Mouse (Mus musculus) gastrocnemius, postnatal 4 days (tissue): ENCODE results near the gene Gk. TPM values are rescaled to one million over a fixed set of nuclear protein-coding genes. Genes with fewer than 3 reads are reported as not detected.

Experiments
- DNase-seq, 2 experiments: peaks; one replicate each; pipeline ENCODE4 v3.0.0; 2021 to 2022; ENCODE audit warnings: low spot score in 2 of 2, mixed read lengths in 2 of 2
- long read RNA-seq, 2 experiments: library from polyadenylated mRNA; stranded (forward); transcript quantifications; one replicate each; pipeline ENCODE4 v2.0.0; 2021
- total RNA-seq, 2 experiments: library from RNA; stranded (reverse); gene quantifications; 2 replicates each; pipeline ENCODE4 v1.2.3; 2021

The Gk gene
- total RNA-seq = 1 to 10 TPM; 8.0 TPM
- long read RNA-seq, experiment 1, full-length matches to known transcripts = 5 of 8 reads
- long read RNA-seq, experiment 1, partial matches to known transcripts = 2 of 8 reads
- long read RNA-seq, experiment 1, other reads (novel, unspliced or antisense) = 1 of 8 reads
- long read RNA-seq, experiment 2, full-length matches to known transcripts = 6 of 8 reads
- long read RNA-seq, experiment 2, partial matches to known transcripts = 0 of 8 reads
- long read RNA-seq, experiment 2, other reads (novel, unspliced or antisense) = 2 of 8 reads

DNA sequence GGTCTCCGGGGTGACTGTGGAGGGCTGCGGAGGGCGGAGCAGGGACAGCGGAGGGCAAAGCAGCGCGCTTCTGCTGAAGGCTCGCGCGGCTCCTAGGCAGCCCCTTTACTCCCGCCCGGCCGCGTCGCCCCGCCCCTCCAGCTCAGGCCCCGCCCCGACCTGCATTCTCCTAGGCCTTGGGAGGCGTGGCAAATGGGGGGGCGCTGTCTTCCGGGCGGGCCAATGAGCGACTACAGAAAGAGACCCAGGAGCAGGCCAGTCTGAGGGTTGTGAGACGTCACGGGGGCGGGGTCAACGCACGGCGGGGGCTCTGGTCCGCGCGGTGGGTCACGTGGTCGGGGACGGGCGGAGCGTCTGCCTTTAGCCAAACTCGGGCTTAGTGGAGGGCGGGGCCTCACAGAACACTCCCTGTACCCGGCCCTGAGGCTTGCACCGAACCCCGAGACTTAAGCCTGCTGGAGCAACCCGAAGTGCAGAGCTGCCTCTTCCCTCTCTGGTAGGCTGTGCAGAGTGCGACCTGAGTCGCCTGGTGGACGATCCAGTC, at the start of gene Gk:
Gene Gk (minus strand): TSS at position 276 of the 544 bp plus-strand sequence.
- peak; percentile 92 to 95 for DNase-seq

DNA sequence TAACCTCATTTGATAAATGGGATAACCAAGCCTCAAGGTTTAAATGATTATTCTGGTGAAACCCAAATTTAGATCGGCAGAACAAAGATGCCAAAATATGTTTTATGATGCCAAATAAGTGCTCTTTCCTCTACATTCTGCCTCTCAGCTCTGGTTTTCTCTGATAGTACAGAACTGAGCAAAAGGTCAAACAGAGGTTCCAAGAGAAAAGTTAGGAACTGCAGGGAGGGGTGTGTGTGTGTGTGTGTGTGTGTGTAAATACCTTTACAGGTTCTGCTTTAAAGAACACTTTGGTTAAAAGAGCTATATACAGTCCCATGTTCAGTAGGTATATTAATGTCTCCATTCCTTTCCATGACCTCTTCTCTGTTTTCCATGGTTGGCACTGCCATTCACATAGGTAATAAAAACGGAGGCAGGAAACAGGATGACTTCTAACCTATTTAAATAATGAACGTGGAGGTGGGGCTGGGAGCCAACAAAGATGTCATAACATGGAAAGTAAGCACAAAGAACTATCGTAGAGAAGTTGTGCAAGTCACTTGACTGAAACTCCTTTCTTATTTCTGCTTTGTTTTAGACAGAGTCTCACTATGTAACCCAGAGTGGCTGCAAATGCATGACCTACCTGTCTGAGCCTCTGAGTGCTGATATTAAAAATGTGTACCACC, 28.2 kb upstream of the Gk start:
- no peak for DNase-seq

DNA sequence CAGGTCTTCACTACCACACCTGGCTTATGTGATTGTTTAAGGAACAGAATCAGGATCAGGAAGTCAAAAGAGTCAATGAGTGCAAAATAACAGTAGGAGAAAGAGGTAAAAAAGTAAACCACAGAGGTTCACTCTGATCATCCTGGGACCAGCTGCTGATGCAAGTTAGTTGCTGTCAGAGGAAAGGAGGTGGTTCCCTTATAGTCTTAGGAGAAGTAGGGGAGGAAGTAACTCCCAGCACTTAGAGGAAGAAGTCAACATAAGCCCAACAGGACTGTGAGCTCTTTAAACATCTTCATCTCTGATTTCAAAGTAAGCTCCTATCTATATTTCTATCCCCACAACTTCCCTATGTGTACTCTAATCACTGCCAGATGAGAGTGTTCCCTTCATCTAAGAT, 26.4 kb upstream of the Gk start:
- no peak for DNase-seq

DNA sequence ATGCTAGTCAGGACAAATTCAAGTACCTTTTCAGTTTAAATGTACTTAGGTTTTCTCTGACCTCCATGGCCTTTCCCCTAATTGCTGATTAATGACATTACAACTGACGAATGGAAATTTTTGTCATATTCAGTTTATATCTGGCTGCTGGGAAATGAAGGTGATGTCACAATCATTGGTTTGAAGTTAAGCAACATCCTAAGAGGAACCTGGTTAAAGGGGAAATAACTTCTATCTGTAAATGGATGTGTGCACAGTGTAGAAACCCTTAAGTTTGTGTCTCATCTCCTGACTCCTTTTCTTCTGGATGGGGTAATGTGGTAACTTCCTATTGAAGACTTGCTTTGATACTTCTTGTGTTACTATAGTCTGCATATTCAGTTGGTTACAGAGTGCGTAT, 20.8 kb upstream of the Gk start:
- no peak for DNase-seq

DNA sequence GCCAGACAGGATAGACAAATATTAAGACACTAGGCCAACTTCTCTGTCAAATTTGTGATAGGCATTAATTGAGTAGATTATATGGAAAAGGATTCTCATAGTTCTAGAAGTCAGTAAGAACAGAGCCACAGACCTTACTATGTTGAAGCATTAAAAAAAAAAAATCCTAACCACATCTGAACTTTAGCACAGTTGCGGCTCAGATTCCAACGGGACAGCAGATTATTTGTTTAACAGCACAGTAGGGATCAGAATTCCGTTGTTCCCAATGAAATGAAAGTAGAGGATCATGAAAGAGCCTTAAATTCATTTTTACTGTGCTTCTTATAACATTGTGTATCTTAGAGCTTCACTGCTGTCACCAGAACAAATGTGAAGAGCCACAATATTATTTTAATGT, 1.7 kb upstream of the Gk start:
- DNase-seq = no peak

DNA sequence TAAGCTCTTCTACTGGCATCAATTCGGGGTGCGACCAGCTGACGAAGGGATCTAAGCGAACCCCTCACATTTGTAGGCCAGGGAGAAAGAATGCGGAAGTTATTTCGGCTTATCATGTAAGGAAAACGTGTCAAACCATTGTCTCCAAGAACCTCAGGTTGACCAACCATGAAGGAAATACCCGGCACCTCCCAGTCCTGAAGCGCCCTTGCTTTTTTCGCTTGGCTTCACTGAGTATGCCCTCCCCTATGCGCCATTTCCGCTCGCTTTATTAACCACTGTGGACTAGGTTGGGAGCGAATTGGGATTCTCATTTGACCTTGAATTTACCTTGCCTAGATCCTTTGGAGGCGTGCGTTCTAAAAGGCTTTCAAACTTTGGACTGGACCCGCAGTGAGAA, 522 bp upstream of the Gk start:
- DNase-seq = peak in 1 of 2 experiments; percentile 11

DNA sequence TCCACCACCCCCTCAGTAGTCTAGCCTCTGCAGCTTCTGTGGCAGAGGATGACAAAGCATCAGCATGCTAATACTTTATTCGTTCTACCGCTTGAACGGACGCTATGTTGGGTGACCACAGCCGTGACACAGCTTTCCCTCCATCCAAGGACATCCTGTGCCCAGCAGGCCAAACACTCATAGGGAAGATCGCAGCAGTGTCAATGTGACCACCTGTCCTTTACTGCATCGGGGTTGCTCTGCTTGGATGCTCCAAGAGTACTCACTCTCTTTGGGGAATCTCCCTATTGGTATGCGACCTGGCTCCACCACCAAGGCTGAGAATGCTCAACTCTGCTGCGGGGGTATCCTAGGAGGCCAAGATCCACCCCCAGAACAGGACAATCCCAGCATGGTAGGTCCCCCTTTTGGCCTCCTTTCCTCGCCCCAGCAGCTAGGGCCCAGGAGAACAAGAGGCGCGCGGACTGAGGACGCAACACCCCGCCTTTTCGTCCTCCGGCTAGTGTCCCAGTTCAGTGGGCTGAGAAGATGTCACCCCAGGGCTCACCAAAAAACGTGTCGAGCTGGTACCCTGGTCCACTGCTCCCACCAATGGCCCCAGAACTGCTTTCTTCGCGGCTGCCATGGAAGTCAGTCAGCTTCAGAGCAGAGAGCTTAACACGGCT, 608 bp downstream of the Gk start:
- peak in 1 of 2 experiments; percentile 17 for DNase-seq

DNA sequence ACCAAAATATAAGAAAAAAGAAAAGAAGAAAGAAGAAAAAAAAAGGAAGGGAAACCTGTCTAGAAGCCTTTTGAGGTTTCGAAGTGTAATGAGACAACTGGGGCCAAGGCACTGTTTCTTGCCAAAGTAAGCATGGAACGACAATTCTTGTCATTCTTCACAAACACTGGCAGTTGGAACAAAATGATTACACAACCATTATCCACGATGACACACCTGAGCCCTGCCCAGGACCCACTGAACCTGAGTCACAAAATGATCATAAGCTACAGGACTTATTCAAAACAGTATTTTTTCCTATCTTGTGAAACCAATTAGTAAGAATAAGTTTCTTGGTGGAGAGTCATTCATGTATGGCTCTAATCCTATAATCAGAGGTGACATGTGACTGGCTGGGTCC, 5.3 kb downstream of the Gk start:
- DNase-seq = no peak

DNA sequence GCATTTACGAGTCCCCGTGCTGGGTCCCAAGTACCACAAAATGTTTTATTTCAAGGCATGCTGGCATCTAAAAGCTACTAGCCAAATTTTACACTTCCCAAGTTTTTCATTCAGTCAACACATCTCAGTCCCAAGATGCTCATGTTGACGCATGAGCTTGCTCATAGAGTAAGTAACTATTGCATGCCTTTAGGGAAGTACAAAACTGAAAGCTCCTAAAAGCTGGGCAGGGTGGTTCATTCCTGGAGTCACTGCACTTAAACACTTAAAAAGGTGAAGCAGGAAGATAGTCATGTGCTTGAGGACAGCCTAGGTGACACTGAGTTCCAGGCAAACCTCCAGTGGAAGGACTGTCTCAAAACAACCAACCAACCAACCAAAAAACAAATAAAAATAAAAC, 5.9 kb downstream of the Gk start:
- DNase-seq = no peak

DNA sequence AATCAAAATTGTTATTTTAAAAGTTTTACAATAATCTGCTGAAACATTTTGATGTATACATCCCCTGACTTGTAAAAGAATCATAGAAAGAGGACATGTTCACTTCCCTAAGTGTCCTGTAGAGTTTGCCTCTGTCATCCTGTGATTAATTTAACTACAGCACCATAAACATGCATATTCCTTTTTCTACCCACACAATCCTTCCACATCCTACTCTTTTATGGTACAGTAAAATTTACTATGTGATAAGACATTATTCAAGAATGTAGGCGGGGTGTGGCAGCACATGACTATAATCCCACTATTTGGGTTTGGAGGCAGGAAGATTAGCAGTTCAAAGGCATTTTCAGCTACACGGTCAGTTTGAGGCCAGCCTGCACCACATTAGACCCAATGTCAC, 8.0 kb downstream of the Gk start:
- DNase-seq = no peak

DNA sequence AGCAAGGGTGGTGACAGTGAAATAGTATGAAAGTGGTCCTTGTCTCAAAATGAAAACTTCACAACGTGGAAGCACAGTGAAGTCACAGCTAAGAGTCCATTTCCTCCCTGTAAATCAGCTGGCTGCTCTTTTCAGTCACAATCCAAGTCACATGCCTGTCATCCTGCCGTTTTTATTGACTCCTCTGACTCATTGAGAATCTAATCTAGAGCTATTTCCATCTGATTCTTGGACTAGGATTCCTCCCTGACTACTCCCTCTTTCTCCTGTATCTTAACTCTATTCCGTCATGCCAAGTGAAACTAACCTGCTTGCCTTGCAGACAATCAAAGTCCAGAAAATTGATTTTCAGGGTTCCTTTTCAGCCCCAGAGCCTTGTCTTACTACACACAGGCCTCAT, 20.6 kb downstream of the Gk start:
- no peak for DNase-seq

DNA sequence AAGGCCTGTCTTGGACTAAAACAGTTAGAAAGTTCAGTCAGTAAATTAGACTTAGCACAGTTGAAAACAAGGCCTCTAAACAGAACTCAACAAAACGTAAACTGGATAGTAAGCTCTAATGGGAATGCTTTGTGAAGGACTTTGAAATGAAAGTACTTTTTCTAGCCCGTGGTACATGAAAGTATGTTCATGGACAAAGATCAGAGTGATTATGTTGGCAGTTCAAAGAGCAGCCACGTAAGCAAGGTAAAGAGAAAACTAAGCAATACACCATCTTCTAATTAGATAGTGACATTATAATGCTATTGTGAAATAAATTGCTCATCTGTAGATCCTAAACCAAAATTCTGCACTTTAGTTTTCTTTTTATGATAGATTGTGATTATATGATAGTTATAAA, 32.8 kb downstream of the Gk start:
- DNase-seq = no peak

DNA sequence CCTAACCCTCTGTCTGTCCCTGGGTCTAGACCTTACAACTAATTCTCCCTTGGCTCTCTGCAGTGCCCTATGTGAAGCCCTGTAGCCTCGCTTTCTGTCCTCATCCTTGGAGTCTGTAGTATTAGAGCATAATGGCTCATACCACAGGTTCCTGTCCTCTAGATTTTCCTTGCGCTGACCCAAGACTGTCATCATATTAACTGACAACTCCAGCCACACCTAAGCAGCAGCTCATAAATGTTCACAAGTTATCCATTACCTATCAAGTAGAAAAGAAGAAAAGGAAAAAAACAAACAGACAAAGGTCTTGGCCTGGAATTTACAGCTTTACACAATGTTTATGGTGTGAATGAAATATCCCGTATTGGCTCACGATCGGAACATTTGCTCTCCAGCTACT, 43.4 kb downstream of the Gk start:
- DNase-seq = no peak

DNA sequence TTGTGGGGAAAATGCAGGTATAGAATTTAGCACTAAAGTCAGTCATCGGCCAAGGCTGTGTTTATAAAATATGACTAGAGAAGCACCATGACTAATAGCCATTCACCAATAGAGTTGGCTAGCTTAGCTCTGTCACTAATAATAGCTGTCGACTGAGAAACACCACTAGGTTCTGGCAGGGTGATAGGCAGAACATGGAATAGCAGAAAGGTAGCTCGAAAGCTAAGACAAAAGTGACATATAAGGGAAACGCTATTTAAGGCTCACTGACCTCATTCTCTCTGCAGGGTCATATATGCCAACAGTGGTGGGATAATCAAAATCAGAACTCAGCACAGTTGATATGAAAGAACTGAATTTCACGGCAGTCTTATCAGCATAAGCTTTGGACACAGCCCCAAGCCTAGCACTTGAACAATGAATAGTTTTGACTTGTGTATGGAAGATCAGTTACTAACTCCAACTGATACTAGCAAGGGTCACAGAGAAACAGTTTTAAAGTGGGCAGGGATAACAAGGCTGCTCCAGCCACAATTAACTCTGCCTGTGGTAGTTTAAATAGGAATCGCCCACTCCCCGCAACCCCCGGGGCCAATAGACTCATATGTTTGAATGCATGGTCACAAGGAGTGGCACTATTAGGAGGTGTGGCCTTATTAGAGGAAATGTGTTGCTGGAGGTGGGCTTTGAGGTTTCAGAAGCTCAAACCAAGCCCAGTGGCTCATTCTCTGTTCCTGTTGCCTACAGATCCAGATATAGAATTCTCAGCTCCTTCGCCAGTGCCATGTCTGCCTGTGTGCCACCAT, 45.3 kb downstream of the Gk start:
- DNase-seq = no peak

DNA sequence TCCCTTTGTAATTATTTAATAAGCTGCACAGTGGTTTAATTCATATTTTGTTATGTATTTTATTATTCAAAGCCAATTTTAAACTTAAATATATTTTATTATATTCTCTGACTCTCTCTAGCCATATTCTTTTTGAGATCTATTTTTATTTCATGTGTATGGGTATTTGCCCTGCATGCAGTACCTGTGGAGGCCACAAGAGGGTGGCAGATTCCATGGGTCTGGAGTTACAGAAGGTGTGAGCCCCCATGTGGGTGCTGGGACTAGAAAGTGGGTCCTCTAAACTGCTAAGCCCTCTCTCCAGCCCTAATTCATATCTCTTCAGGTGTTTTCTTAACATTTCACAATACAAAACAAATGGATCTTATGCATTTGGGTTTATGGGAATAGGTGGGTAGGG, 55.4 kb downstream of the Gk start:
- DNase-seq = no peak

DNA sequence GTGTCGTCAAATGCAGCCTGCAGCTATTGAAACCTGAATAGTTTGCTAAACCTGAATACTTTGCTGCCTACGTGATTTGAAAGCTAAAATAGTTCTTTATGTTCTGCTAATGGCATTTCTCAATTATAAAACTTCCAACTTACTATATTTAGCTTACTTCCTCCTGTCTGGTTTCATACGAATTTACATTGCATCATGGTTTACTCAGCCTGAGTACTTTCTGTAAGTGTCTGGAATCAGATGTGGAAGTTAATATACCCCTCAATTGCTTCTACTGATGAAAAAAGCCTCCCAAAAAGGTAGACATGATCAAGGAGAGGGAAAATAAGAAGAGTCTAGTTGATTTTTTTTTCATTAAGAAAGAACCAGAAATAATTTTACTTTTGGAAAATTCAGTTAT, 66.2 kb downstream of the Gk start:
- no peak for DNase-seq

DNA sequence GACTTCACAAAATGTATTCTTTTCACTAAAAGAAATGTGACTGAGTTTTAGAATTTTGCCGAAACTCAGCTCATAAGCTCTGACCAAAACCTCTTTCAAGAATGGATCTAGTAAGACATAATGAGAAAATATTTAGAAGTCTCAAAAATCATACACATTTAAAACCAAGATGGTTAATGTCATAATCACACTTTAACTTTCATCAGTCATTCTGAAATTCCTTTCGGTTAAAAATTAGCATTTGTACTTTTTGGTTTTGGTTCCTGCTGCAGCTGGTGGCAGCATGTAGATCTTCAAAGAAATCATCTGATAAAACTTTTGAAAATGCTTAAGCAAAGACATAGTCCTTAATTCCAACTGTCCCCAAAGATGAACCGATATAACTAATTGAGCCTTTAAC, 70.9 kb downstream of the Gk start:
- no peak for DNase-seq

DNA sequence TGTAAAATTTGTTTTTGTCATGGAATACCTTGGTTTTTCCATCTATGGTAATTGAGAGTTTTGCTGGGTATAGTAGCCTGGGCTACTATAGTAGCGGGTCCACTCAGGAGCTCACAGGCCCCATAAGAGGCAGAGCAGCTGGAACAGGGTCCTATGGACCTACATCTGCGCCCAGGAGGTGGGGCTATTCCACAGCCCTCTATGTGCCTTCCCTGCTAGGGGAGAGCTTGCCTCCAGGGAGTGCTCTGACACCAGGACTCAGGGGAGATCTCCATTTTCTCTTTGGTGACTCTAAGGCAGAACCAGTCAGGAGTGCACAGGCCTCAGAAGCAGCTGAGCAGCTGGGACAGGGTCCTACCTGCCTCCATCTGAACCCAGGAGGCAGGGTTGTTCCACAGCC, 92.9 kb downstream of the Gk start:
- DNase-seq = no peak

DNA sequence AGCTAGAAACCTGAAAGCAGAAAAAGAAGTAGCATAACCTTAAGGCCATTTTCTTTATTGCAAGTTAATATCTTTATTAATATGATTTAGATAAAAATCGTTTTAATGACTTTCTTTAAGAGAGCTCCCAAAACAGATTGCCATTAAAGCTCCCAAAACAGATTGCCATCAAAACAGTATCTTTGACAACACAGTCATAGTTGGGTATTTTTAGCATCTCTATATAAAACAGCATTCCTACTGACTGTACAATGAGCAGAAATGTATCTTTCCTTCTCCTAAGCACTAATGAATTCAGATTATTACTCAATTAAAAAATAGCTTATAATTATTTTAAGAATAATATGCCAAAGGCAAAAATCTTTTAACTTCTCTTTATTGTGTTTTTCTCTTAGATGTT, 94.5 kb downstream of the Gk start:
- DNase-seq = no peak

DNA sequence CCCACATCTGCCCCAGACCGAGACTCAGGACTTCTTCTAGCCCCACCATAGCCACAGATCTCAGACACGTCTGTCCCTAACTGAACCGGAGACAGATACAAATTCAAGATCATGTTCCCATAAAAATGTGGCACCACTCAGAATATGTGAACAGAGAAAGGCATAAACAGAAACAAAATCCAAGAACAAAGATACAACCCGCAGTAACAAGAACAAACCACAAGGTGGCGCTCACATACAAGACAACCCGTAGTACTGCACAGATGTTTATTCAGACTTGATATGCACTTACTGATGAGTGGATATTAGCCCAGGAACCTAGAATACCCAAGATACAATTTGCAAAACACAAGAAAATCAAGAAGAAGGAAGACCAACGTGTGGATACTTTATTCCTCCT, 99.8 kb downstream of the Gk start:
- no peak for DNase-seq
